Mouse (Mus musculus) megakaryocyte, embryonic 14.5 days (primary cell): ENCODE results near the gene 1600002K03Rik.

Source experiments
- FLI1 ChIP-seq: IDR thresholded peaks from 2 replicates; pipeline ENCODE4 v1.6.1; 2012; ENCODE audit warnings: low read length, inconsistent platforms, mixed read lengths
- GATA1 ChIP-seq: IDR thresholded peaks from 3 replicates; pipeline ENCODE4 v1.6.1; 2012; ENCODE audit warnings: mixed read lengths, low read length, inconsistent platforms, borderline replicate concordance

DNA sequence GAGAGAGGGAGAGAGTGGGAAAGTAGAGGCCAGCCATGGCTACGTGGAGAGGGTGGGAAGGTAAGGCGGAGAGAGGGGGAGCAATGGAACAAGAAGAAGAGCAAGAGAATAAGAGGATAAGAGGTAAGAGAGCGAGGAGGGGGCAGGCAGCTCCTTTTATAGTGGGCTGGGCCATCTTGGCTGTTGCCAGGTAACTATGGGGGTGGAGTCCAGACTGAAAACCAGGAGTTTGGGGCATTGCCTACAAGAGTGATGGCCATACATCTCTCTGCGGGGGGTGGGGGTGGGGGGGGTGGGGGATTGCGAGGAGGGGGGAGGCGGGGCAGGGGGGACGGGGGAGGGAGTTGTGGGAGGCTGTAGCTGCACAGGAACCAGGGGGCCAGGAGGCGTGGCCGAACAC lies 47.9 kb downstream of the 1600002K03Rik start:
- TF ChIP-seq GATA1 (no peak), FLI1 (no peak)
